Mouse (Mus musculus) embryonic fibroblast, embryonic 13.5 days (primary cell): ENCODE measurements at regions not wholly inside any gene's neighbourhood (a gene's known extent, or its start where the extent isn't known, plus 50 kb on each side); places are given as distances from the start of the nearest gene placed in this dataset.

Experiments used
- CTCF ChIP-seq: IDR thresholded peaks from 2 replicates; pipeline ENCODE4 v1.5.1; 2011; ENCODE audit warnings: mild to moderate bottlenecking, control low read depth, low read length, moderate library complexity, borderline replicate concordance; ENCODE audit not compliant: insufficient read depth
- POLR2A ChIP-seq: IDR thresholded peaks from 2 replicates; pipeline ENCODE4 v1.6.1; 2011; ENCODE audit warnings: low read depth, mild to moderate bottlenecking, control low read depth, low read length, moderate library complexity

DNA sequence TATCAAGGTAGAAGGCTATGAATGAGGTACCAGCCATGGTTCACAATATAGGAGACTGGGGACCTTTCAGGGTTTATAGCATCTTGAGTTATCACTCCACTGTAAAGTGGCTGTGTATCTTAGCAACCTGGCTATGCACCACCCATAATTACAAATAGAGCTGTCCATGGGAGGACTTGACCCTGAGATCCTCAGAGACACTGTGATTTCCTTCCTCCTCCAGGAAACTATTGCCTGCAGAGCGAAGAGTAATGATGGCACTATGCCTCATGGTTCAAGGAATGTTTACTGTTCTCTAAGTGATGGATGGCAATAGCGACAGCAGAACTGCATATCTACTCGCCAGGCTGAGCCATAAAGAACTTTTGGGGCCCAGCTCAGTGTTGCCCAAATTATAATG is 60.9 kb downstream of the Gm815 start:
- TF ChIP-seq CTCF (no peak), POLR2A (no peak)
